Mouse (Mus musculus): Measurements from ENCODE around the gene Kirrel3. TPM values are rescaled to one million over a fixed set of nuclear protein-coding genes. Genes with fewer than 3 reads are reported as not detected.

The Kirrel3 gene
- total RNA-seq, 2 experiments from 2014 or later: 43.9 to 50.2 TPM

DNA sequence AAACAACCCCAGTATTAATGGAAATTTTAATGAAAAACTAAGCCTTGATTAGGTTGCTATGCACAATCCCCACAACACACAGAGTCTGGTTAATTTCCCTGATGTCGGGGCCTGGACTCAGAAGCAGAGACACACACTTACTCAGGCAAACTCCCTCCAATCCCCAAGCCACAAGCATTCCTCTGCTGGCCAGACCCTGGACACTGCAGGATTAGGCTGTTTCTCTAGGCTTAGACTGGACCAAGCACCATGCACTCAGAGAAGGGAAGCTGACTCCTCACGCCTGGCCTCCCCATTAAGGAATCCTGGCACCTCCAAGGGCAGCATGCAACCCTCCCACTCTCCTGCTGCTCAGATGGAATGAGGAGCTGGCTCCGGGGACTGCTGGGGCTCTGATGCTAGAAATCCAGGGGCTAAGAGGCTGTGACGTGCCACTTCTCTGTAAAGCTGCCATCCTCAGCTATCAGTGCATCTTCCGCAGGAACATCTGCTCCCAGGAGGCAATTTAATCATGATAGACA lies 324.4 kb downstream of the Kirrel3 start:
- DNase-seq (ENCODE audit: low spot score in 2 of 2): peak; percentile 26 to 33

- DNase-seq (ENCODE audit: low spot score in 2 of 2): no peak
Observed at GRCm38 (mm10) chr9:34818325-34818976, 332.8 kb downstream of the Kirrel3 start.

- no peak for DNase-seq (ENCODE audit: low spot score in 2 of 2)
Observed at GRCm38 (mm10) chr9:34824358-34825088, 338.8 kb downstream of the Kirrel3 start.

DNA sequence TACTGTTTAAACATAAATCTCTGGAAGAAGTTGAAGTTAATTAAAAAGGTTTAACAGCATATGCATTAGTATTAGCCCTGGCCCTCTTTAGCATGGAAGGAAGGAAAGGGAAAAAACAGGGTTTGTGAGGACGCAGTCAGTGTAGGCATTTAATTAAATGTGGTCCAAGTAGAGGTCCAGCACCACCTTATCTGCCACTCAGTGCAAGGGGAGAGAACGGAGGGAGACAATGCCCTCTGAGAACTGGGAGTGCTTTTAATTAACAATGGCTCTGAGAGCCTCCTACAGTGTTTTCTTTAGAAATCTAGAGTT lies 339.4 kb downstream of the Kirrel3 start:
- no peak for DNase-seq (ENCODE audit: low spot score in 2 of 2)

DNA sequence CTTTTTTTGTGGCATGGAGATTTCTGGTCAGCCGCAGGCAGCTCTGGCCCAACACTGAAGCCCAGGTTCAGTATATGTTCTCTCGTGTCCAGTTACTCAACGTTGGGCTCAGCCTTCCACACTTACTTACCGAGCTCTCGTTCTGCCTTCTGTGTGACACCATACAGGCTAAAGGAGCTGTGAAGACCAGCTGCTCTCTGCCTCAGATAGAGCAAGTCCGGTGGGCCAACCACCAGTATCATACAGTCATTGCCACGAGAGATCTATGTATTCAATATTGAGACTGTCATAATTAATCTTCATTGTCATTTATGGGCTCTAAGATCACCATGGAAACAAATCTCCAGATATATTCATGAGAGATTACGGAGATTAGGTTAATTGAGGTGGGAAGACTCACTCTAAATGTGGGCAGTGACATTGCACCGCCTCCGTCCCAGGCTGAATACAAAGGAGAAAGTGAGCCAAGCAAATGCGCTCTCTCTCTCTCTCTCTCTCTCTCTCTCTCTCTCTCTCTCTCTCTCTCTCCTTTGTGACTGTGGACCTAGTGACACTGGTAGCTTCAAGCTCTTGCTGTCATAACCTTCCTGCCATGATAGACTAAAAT lies 339.8 kb downstream of the Kirrel3 start:
- no peak for DNase-seq (ENCODE audit: low spot score in 2 of 2)

- no peak for DNase-seq (ENCODE audit: low spot score in 2 of 2)
Observed at GRCm38 (mm10) chr9:34830696-34831095, 345.0 kb downstream of the Kirrel3 start.

GRCm38 (mm10) chr9:34836801-34837200 lies 351.1 kb downstream of the Kirrel3 start:
- DNase-seq (ENCODE audit: low spot score in 2 of 2): no peak

- DNase-seq (ENCODE audit: low spot score in 2 of 2): no peak
Observed at GRCm38 (mm10) chr9:34837700-34838462, 352.2 kb downstream of the Kirrel3 start.

GRCm38 (mm10) chr9:34843275-34843965 lies 357.7 kb downstream of the Kirrel3 start:
- no peak for DNase-seq (ENCODE audit: low spot score in 2 of 2)

- DNase-seq (ENCODE audit: low spot score in 2 of 2): no peak
Observed at GRCm38 (mm10) chr9:34846440-34846839, 360.7 kb downstream of the Kirrel3 start.

DNA sequence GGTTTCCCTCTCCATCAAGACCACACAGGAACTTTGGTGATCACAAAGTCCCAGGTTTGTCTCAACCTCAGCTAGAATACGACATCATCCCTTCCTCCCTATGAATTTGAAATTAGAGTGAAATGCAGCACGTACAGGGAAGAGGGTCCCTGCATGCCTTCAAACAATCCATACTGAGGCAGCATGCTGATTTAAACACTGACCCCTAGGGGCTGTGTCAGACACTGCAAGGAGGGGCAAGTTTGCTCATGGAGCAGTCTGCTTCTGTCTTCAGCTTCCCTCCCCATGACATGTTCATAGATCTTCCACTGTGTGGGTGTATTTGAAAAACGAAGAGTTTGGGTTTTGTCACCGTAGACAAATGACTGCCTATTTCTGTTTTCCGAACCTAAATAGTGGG lies 362.0 kb downstream of the Kirrel3 start:
- no peak for DNase-seq (ENCODE audit: low spot score in 2 of 2)

GRCm38 (mm10) chr9:34851136-34851535 lies 365.4 kb downstream of the Kirrel3 start:
- no peak for DNase-seq (ENCODE audit: low spot score in 2 of 2)

DNA sequence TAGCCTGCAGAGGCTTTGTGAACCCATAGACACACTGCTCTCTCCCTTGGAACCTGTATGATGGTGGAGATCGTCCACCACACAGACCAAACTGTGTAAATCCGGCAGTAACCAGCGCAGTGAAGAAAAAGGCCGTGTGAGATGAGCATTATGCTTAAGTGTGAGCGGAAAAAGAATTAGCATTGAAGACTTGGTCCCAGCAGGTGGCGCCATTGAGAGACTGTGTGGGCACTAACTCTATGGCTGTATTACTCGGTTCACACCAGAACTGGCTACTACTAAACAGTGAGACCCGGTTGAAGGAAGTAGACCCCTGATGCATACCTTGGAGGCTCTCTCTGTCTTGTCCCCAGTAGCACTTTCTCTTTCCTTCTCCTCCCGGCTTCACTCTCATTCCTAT lies 371.9 kb downstream of the Kirrel3 start:
- DNase-seq (ENCODE audit: low spot score in 2 of 2): no peak

DNA sequence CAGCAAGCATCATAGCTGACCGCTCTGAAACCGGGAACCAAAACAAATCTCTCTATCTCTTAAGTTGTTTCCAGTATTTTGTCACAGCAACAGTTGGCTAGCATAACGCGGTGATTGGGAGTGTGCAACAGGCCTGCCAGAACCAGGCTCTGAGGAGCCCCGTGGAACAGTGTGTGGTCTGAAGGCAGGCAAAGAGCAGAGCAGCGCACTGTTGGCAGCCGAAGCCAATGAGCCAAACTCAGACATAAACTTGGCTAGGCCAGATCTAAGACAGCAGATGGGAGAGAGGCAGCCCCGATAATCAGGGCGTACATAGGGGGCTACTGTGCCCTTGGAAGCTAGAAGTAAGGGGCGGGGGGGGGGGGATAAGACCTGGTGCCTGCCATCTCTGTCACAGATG lies 372.4 kb downstream of the Kirrel3 start:
- DNase-seq (ENCODE audit: low spot score in 2 of 2): no peak

DNA sequence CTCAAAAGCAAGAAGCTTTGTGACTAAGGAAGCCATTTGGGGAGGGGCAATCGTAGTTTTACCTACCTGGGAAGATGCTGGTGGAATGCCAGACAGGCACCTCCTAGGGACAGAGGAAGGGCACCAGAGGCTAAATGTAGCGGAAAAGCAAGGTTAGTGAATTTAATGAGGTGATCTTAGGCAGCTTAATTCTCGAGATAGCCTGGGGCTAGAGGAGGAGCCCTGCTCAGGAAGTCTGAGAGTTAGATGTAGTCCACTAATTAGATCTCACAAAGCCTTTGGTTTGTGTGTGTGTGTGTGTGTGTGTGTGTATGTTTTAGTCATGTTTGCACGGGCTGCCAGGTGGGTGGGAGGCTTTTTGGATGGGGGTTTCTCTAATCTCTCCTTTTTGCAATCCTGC lies 375.2 kb downstream of the Kirrel3 start:
- DNase-seq (ENCODE audit: low spot score in 2 of 2): no peak

GRCm38 (mm10) chr9:34861775-34862174 lies 376.1 kb downstream of the Kirrel3 start:
- peak; percentile 52 to 66 for DNase-seq (ENCODE audit: low spot score in 2 of 2)

GRCm38 (mm10) chr9:34865606-34866005 lies 379.9 kb downstream of the Kirrel3 start:
- no peak for DNase-seq (ENCODE audit: low spot score in 2 of 2)

DNA sequence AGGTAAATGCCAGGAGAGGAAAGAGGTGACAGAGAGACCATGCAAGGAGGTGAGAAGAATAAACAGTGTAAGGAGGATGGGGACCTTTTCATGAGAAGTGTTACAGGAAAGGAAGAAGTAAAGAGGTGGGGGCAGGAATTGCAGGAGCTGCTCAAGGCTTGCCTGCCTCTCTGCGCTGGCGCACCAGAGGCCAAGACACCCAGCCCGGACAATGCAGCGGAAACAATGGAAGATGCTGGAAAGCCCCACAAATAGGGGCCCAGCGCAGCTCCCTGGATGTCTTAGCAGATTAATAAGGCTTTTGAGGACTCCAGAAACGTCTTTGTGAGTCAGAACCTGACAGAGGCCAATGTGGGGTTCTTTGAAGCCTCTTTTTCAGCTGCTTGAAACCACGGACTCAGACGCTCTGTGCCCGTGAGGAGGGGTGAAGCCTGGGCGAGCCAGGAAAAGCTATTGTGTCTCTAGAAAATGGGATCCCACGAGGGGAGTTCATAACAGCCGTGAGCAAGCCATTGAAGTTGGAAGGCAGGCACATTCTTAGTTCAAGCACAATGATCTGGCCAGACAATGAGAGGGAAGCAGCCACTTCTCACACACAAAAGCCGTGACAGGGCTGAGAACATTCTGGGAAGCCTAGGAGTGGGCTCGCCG lies 385.7 kb downstream of the Kirrel3 start:
- no peak for DNase-seq (ENCODE audit: low spot score in 2 of 2)

DNA sequence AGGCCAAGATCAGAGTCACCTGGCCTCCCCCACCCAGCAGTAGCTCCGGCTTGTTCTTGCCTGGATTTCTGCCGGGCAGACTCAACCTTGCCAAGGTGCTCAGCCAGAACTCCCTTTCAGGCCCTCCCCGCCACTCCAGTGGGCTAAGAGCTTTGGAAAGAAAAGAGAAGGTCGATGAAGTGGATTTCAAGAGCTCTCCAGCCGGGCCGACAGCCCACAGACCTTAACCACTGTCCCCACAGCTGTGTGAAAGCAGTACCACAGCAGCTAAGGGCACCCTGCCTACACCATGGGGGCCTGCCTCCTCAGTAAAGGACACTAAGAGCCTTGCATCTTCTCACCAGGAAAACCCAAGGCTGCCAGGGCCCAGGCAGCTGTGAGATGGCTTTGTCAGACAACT lies 389.5 kb downstream of the Kirrel3 start:
- DNase-seq (ENCODE audit: low spot score in 2 of 2): no peak

GRCm38 (mm10) chr9:34877186-34877585 lies 391.5 kb downstream of the Kirrel3 start:
- DNase-seq (ENCODE audit: low spot score in 2 of 2): no peak

DNA sequence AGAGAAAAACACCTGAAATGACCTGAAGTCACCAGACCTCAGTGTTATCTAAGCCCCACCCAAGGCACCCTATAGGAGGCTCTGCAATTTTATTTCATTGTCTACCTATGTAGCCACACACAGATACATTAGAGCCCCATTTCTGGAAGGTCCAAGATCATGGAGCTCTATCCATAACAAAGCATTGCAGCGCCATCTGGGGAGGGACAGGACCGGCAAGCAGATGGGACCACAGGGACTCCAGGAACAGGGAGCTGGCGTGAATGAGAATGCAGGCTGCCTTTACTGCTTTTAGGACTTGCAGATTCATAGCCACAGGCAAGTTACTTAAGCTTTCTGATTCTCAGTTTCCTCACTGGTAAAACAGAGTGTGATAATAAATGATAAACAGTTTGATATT lies 392.1 kb downstream of the Kirrel3 start:
- DNase-seq (ENCODE audit: low spot score in 2 of 2): no peak

Data from layer of hippocampus, postnatal 14 days (tissue).